Mouse (Mus musculus): Measurements from ENCODE around the gene Ankrd13d. TPM values are rescaled to one million over a fixed set of nuclear protein-coding genes. Genes with fewer than 3 reads are reported as not detected.

Gene Ankrd13d
- polyA plus RNA-seq, 1 experiment = 1.7 TPM

GRCm38 (mm10) chr19:4220416-4220815 lies 62.5 kb downstream of the Ankrd13d start:
- no peak overlapping the region for H3ac ChIP-seq (ENCODE audit: control insufficient read depth, insufficient read length)
- H3K79me2 ChIP-seq (ENCODE audit: control insufficient read depth, insufficient read depth) = peaks cover 36% of the 10 kb centered on the region
- H3K27me3 ChIP-seq (ENCODE audit: control insufficient read depth, insufficient read depth, insufficient read length) = no peaks in the 10 kb centered on the region
- TF ChIP-seq MAX (IDR thresholded peaks at IDR 0.05; ENCODE audit: low read depth) (no peak), POLR2A (IDR thresholded peaks at IDR 0.05; ENCODE audit: insufficient read length, low read depth) (no peak)
- H3K4me2 ChIP-seq (ENCODE audit: low read depth) = no peak overlapping the region
- H3K36me3 ChIP-seq (ENCODE audit: control insufficient read depth, insufficient read depth) = no peaks in the 10 kb centered on the region
- H3K4me3 ChIP-seq = no peak overlapping the region

Other genes starting within 250 kb of the Ankrd13d start
- gene Gstp1, start 245.2 kb downstream of the Ankrd13d start, polyA plus RNA-seq (2012; fragmentation: generic; extraction: Trizol) = 768 TPM
- gene Gstp2, start 237.1 kb downstream of the Ankrd13d start, polyA plus RNA-seq (2012; fragmentation: generic; extraction: Trizol) = 6.7 TPM
- gene Gstp3, start 223.6 kb downstream of the Ankrd13d start, polyA plus RNA-seq (2012; fragmentation: generic; extraction: Trizol) = 0.25 TPM
- gene Cabp2, start 201.6 kb downstream of the Ankrd13d start, polyA plus RNA-seq (2012; fragmentation: generic; extraction: Trizol) = not detected
- gene Cdk2ap2, start 186.0 kb downstream of the Ankrd13d start, polyA plus RNA-seq (2012; fragmentation: generic; extraction: Trizol) = 148 TPM
- gene Pitpnm1, start 183.1 kb downstream of the Ankrd13d start, polyA plus RNA-seq (2012; fragmentation: generic; extraction: Trizol) = 42.3 TPM
- 250 TPM for gene Aip, start 157.3 kb downstream of the Ankrd13d start, polyA plus RNA-seq (2012; fragmentation: generic; extraction: Trizol)
- not detected for gene Gpr152, start 143.3 kb downstream of the Ankrd13d start, polyA plus RNA-seq (2012; fragmentation: generic; extraction: Trizol)
- 0.10 TPM for gene Cabp4, start 139.1 kb downstream of the Ankrd13d start, polyA plus RNA-seq (2012; fragmentation: generic; extraction: Trizol)
- 238 TPM for gene Coro1b, start 134.5 kb downstream of the Ankrd13d start, polyA plus RNA-seq (2012; fragmentation: generic; extraction: Trizol)
- 4.9 TPM for gene Ptprcap, start 129.5 kb downstream of the Ankrd13d start, polyA plus RNA-seq (2012; fragmentation: generic; extraction: Trizol)
- gene Rps6kb2, start 119.8 kb downstream of the Ankrd13d start, polyA plus RNA-seq (2012; fragmentation: generic; extraction: Trizol) = 42.0 TPM
- 8.2 TPM for gene Carns1, start 107.7 kb downstream of the Ankrd13d start, polyA plus RNA-seq (2012; fragmentation: generic; extraction: Trizol)
- gene Tbc1d10c, start 91.9 kb downstream of the Ankrd13d start, polyA plus RNA-seq (2012; fragmentation: generic; extraction: Trizol) = 0.67 TPM
- gene Ppp1ca, start 91.1 kb downstream of the Ankrd13d start, polyA plus RNA-seq (2012; fragmentation: generic; extraction: Trizol) = 702 TPM
- 16.7 TPM for gene Rad9a, start 81.5 kb downstream of the Ankrd13d start, polyA plus RNA-seq (2012; fragmentation: generic; extraction: Trizol)
- gene Clcf1, start 68.9 kb downstream of the Ankrd13d start, polyA plus RNA-seq (2012; fragmentation: generic; extraction: Trizol) = 11.5 TPM
- not detected for gene AC109138.7, start 68.8 kb downstream of the Ankrd13d start, polyA plus RNA-seq (2012; fragmentation: generic; extraction: Trizol)
- gene Pold4, start 51.2 kb downstream of the Ankrd13d start, polyA plus RNA-seq (2012; fragmentation: generic; extraction: Trizol) = 166 TPM
- gene Ssh3, start 14.0 kb downstream of the Ankrd13d start, polyA plus RNA-seq (2012; fragmentation: generic; extraction: Trizol) = 0.17 TPM
- gene Grk2, start 23.1 kb upstream of the Ankrd13d start, polyA plus RNA-seq (2012; fragmentation: generic; extraction: Trizol) = 56.3 TPM
- gene Kdm2a, start 115.1 kb upstream of the Ankrd13d start, polyA plus RNA-seq (2012; fragmentation: generic; extraction: Trizol) = 20.3 TPM
- 51.1 TPM for gene Rhod, start 156.3 kb upstream of the Ankrd13d start, polyA plus RNA-seq (2012; fragmentation: generic; extraction: Trizol)
- 22.3 TPM for gene Syt12, start 194.3 kb upstream of the Ankrd13d start, polyA plus RNA-seq (2012; fragmentation: generic; extraction: Trizol)
- gene 2010003K11Rik, start 215.4 kb upstream of the Ankrd13d start, polyA plus RNA-seq (2012; fragmentation: generic; extraction: Trizol) = 0.05 TPM
- gene Pcx, start 227.3 kb upstream of the Ankrd13d start, polyA plus RNA-seq (2012; fragmentation: generic; extraction: Trizol) = 16.3 TPM

Data from myocyte (in vitro differentiated cells).